Mouse (Mus musculus): ENCODE measurements at regions not wholly inside any gene's neighbourhood (a gene's known extent, or its start where the extent isn't known, plus 50 kb on each side); places are given as distances from the start of the nearest gene placed in this dataset.

GRCm38 (mm10) chr14:76188105-76188645 lies 77.5 kb downstream of the Nufip1 start:
- DNase-seq, result no peak

GRCm38 (mm10) chr14:76195324-76195723 lies 84.6 kb downstream of the Nufip1 start:
- DNase-seq, result no peak

GRCm38 (mm10) chr14:76197357-76197756 lies 86.7 kb downstream of the Nufip1 start:
- no peak for DNase-seq

- no peak for DNase-seq
These were observed 87.7 kb downstream of the Nufip1 start for GRCm38 (mm10) chr14:76198406-76198805.

GRCm38 (mm10) chr14:76202595-76202994 lies 91.9 kb downstream of the Nufip1 start:
- no peak for DNase-seq

GRCm38 (mm10) chr14:76203135-76203534 lies 92.4 kb downstream of the Nufip1 start:
- no peak for DNase-seq

- DNase-seq, result no peak
These were observed 105.9 kb downstream of the Nufip1 start for GRCm38 (mm10) chr14:76216446-76217177.

GRCm38 (mm10) chr14:76217178-76217500 lies 106.4 kb downstream of the Nufip1 start:
- DNase-seq, result no peak

- DNase-seq, result no peak
These were observed 107.0 kb downstream of the Nufip1 start for GRCm38 (mm10) chr14:76217571-76218256.

GRCm38 (mm10) chr14:76220952-76221351 lies 110.3 kb downstream of the Nufip1 start:
- no peak for DNase-seq

GRCm38 (mm10) chr14:76221617-76222319 lies 111.1 kb downstream of the Nufip1 start:
- no peak for DNase-seq

- no peak for DNase-seq
These were observed 111.6 kb downstream of the Nufip1 start for GRCm38 (mm10) chr14:76222320-76222626.

GRCm38 (mm10) chr14:76223036-76223650 lies 112.5 kb downstream of the Nufip1 start:
- DNase-seq, result no peak

- DNase-seq, result no peak
These were observed 113.2 kb downstream of the Nufip1 start for GRCm38 (mm10) chr14:76223903-76224302.

GRCm38 (mm10) chr14:76225532-76225931 lies 114.8 kb downstream of the Nufip1 start:
- no peak for DNase-seq

- DNase-seq, result no peak
These were observed 116.1 kb downstream of the Nufip1 start for GRCm38 (mm10) chr14:76226621-76227297.

- DNase-seq, result no peak
These were observed 118.4 kb downstream of the Nufip1 start for GRCm38 (mm10) chr14:76228968-76229555.

GRCm38 (mm10) chr14:76239856-76240493 lies 129.3 kb downstream of the Nufip1 start:
- no peak for DNase-seq

GRCm38 (mm10) chr14:76243581-76244337 lies 133.1 kb downstream of the Nufip1 start:
- DNase-seq, result no peak

- DNase-seq, result no peak
These were observed 133.8 kb downstream of the Nufip1 start for GRCm38 (mm10) chr14:76244338-76245062.

GRCm38 (mm10) chr14:76245063-76245396 lies 134.3 kb downstream of the Nufip1 start:
- peak; percentile 8 for DNase-seq

All from cerebellum, adult 11 months (tissue).